Mouse (Mus musculus) stomach, postnatal 0 days (tissue): Measurements from ENCODE around the gene Zp3r.

Source experiments
- CTCF ChIP-seq: IDR thresholded peaks from 2 replicates; pipeline ENCODE4 v1.5.1; 2016; ENCODE audit warnings: antibody characterized with exemption, low read depth, mild to moderate bottlenecking, moderate library complexity
- EP300 ChIP-seq: optimal IDR thresholded peaks from 2 replicates; pipeline ENCODE3; 2016; ENCODE audit warnings: antibody characterized with exemption

GRCm38 (mm10) chr1:130678551-130678950 is 49.1 kb upstream of the Zp3r start:
- TF ChIP-seq CTCF (no peak), EP300 (no peak)
